Mouse (Mus musculus): ENCODE data around the gene Tomm40l. TPM values are rescaled to one million over a fixed set of nuclear protein-coding genes. Genes with fewer than 3 reads are reported as not detected.

Tomm40l gene
- polyA plus RNA-seq, 1 experiment from 2014 or later, result 69.6 TPM

DNA sequence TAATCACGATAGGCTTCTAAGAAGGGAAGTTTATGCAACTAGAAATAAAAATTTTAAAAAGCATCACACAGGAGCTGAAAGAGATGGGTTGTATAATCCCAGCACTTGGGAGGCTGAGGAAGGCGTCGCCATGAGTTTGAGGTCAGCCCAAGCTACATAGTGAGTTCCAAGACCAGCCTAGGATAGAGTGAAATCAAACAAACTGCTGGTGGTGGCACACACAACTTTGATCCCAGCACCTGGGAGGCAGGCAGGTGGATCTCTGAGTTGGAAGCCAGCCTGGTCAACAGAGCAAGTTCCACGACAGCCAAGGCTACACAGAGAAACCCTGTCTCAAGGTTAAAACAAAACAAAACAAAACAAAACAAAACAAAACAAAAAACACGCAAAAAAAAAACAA is 10.0 kb upstream of the Tomm40l start:
- H3K9me3 ChIP-seq (ENCODE audit: control insufficient read depth, low read length), result no peaks in the 10 kb centered on the region
- no peak overlapping the region for H3K27ac ChIP-seq (ENCODE audit: low read depth, low read length)
- no peak overlapping the region for H3K4me3 ChIP-seq (ENCODE audit: low read length)
- WGBS, result 90% methylated on average over 5 of the region's 5 CpGs
- ATAC-seq, result no peak
- no peaks in the 10 kb centered on the region for H3K27me3 ChIP-seq (replicated peaks; ENCODE audit: control insufficient read depth, insufficient read depth, low read length)
- H3K4me1 ChIP-seq (ENCODE audit: control insufficient read depth, insufficient read depth, low read depth, low read length), result no peaks in the 10 kb centered on the region
- no peak overlapping the region for H3K9ac ChIP-seq (ENCODE audit: low read depth, low read length)
- H3K4me2 ChIP-seq (ENCODE audit: low read length), result no peak overlapping the region
- peaks cover 29% of the 10 kb centered on the region for H3K36me3 ChIP-seq (ENCODE audit: control insufficient read depth, insufficient read depth, low read length)

- Histone ChIP-seq H3K36me3 (ENCODE audit: control insufficient read depth, insufficient read depth, low read length) (peaks cover 24% of the 10 kb centered on the region), H3K27me3 (replicated peaks; ENCODE audit: control insufficient read depth, insufficient read depth, low read length) (no peaks in the 10 kb centered on the region), H3K4me1 (ENCODE audit: control insufficient read depth, insufficient read depth, low read depth, low read length) (no peaks in the 10 kb centered on the region), H3K4me2 (ENCODE audit: low read length) (no peak overlapping the region), H3K27ac (ENCODE audit: low read depth, low read length) (no peak overlapping the region), H3K9me3 (ENCODE audit: control insufficient read depth, low read length) (no peaks in the 10 kb centered on the region), H3K4me3 (ENCODE audit: low read length) (no peak overlapping the region), H3K9ac (ENCODE audit: low read depth, low read length) (no peak overlapping the region)
- WGBS, result 75% methylated on average over 4 of the region's 4 CpGs
- no peak for ATAC-seq
Measured at GRCm38 (mm10) chr1:171231844-171232243, 9.5 kb upstream of the Tomm40l start.

DNA sequence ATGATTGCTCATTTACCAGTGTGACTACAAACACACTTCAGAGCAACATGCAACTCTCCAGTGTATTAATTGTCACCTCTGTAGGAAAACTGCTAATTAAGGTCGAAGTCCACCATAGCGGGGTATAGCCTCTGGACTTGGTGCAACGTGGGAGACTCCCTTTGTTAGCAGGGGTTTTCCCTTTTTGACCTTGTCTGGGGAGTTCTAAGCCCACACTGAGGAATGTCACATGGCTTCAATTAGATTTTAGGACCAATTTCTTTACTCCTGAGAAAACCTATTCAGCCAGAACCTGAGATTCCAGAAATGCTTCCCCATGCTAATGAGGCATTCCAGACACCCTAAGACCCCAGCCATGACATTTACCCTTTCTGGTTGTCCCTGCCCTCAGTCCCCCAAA is 7.9 kb upstream of the Tomm40l start:
- Histone ChIP-seq H3K27ac (ENCODE audit: low read depth, low read length) (no peak overlapping the region), H3K36me3 (ENCODE audit: control insufficient read depth, insufficient read depth, low read length) (peaks cover 12% of the 10 kb centered on the region), H3K4me1 (ENCODE audit: control insufficient read depth, insufficient read depth, low read depth, low read length) (no peaks in the 10 kb centered on the region), H3K4me2 (ENCODE audit: low read length) (no peak overlapping the region), H3K9ac (ENCODE audit: low read depth, low read length) (no peak overlapping the region), H3K4me3 (ENCODE audit: low read length) (no peak overlapping the region), H3K27me3 (replicated peaks; ENCODE audit: control insufficient read depth, insufficient read depth, low read length) (no peaks in the 10 kb centered on the region), H3K9me3 (ENCODE audit: control insufficient read depth, low read length) (no peaks in the 10 kb centered on the region)
- no peak for ATAC-seq
- WGBS, result 62% methylated on average over 3 of the region's 3 CpGs

GRCm38 (mm10) chr1:171229750-171230149 is 7.4 kb upstream of the Tomm40l start:
- WGBS, result 52% methylated on average over 6 of the region's 6 CpGs
- peaks cover 8% of the 10 kb centered on the region for H3K36me3 ChIP-seq (ENCODE audit: control insufficient read depth, insufficient read depth, low read length)
- no peaks in the 10 kb centered on the region for H3K27me3 ChIP-seq (replicated peaks; ENCODE audit: control insufficient read depth, insufficient read depth, low read length)
- H3K4me2 ChIP-seq (ENCODE audit: low read length), result no peak overlapping the region
- no peak overlapping the region for H3K4me3 ChIP-seq (ENCODE audit: low read length)
- H3K27ac ChIP-seq (ENCODE audit: low read depth, low read length), result no peak overlapping the region
- no peaks in the 10 kb centered on the region for H3K4me1 ChIP-seq (ENCODE audit: control insufficient read depth, insufficient read depth, low read depth, low read length)
- no peak for ATAC-seq
- H3K9me3 ChIP-seq (ENCODE audit: control insufficient read depth, low read length), result no peaks in the 10 kb centered on the region
- no peak overlapping the region for H3K9ac ChIP-seq (ENCODE audit: low read depth, low read length)

DNA sequence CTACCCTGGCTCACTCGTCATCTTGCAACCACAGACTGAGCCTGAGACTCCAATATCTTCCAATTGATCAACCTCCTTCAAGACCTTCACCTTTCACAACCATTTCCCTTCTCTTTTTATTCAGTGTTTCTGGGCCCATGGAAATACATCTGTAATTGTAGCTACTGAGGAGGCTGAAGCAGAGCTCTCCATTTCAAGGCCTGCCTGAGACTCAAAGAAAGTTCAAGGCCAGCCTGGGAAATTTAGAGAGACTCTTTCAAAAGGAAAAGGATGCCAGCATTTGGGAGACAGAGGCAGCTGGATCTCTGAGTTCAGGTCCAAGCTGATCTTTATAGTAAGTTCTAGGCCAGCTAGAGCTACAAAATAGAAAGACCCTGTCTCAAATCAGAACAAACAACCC is 5.6 kb upstream of the Tomm40l start:
- Histone ChIP-seq H3K4me3 (ENCODE audit: low read length) (no peak overlapping the region), H3K4me1 (ENCODE audit: control insufficient read depth, insufficient read depth, low read depth, low read length) (no peaks in the 10 kb centered on the region), H3K27me3 (replicated peaks; ENCODE audit: control insufficient read depth, insufficient read depth, low read length) (no peaks in the 10 kb centered on the region), H3K27ac (ENCODE audit: low read depth, low read length) (no peak overlapping the region), H3K4me2 (ENCODE audit: low read length) (no peak overlapping the region), H3K9me3 (ENCODE audit: control insufficient read depth, low read length) (no peaks in the 10 kb centered on the region), H3K36me3 (ENCODE audit: control insufficient read depth, insufficient read depth, low read length) (no peaks in the 10 kb centered on the region), H3K9ac (ENCODE audit: low read depth, low read length) (no peak overlapping the region)
- 89% methylated on average over 1 of the region's 1 CpGs for WGBS
- no peak for ATAC-seq

DNA sequence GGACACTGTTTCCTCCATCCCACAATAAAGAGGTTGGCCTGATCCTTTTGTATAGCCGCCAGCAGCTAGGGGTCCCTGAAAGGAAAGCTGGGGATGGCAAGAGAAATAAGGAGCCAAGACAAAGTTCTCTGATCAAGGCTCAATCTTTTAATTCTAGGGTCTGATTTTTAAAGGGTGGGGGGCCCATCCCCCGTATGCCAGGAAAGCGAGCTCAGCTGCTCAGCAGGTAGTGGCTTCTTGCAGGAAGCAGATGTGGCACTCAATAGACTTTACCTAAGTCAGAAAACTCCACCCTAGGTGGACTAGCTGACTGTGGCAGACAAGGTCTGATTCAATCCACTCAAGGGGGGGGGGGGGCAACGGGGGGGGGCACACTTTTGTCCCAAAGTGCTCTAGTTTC is 4.5 kb upstream of the Tomm40l start:
- no peak overlapping the region for H3K27ac ChIP-seq (ENCODE audit: low read depth, low read length)
- H3K27me3 ChIP-seq (replicated peaks; ENCODE audit: control insufficient read depth, insufficient read depth, low read length), result no peaks in the 10 kb centered on the region
- ATAC-seq, result no peak
- H3K4me3 ChIP-seq (ENCODE audit: low read length), result no peak overlapping the region
- H3K9ac ChIP-seq (ENCODE audit: low read depth, low read length), result no peak overlapping the region
- no peaks in the 10 kb centered on the region for H3K36me3 ChIP-seq (ENCODE audit: control insufficient read depth, insufficient read depth, low read length)
- H3K4me2 ChIP-seq (ENCODE audit: low read length), result no peak overlapping the region
- H3K4me1 ChIP-seq (ENCODE audit: control insufficient read depth, insufficient read depth, low read depth, low read length), result peaks cover under 1% of the 10 kb centered on the region; the same call in 1 of the 2 replicates
- H3K9me3 ChIP-seq (ENCODE audit: control insufficient read depth, low read length), result no peaks in the 10 kb centered on the region
- 44% methylated on average over 4 of the region's 4 CpGs for WGBS

GRCm38 (mm10) chr1:171224857-171225256 is 2.5 kb upstream of the Tomm40l start, which contains the start of gene Apoa2:
Gene Apoa2 (plus strand): TSS chr1:171225054.
- no peaks in the 10 kb centered on the region; the same call in 1 of the 2 replicates for H3K36me3 ChIP-seq (ENCODE audit: control insufficient read depth, insufficient read depth, low read length)
- no peaks in the 10 kb centered on the region for H3K27me3 ChIP-seq (replicated peaks; ENCODE audit: control insufficient read depth, insufficient read depth, low read length)
- no peak for ATAC-seq
- H3K9ac ChIP-seq (ENCODE audit: low read depth, low read length), result no peak within 1 kb of the TSS
- 86% methylated on average over 5 of the region's 5 CpGs for WGBS
- H3K4me1 ChIP-seq (ENCODE audit: control insufficient read depth, insufficient read depth, low read depth, low read length), result peaks cover 12% of the 10 kb centered on the region
- H3K27ac ChIP-seq (ENCODE audit: low read depth, low read length), result no peak within 1 kb of the TSS
- H3K4me2 ChIP-seq (ENCODE audit: low read length), result no peak within 1 kb of the TSS
- H3K9me3 ChIP-seq (ENCODE audit: control insufficient read depth, low read length), result no peaks in the 10 kb centered on the region
- no peak within 1 kb of the TSS for H3K4me3 ChIP-seq (ENCODE audit: low read length)

- ATAC-seq, result no peak
- Histone ChIP-seq H3K27ac (ENCODE audit: low read depth, low read length) (no peak overlapping the region), H3K36me3 (ENCODE audit: control insufficient read depth, insufficient read depth, low read length) (peaks cover 7% of the 10 kb centered on the region), H3K9me3 (ENCODE audit: control insufficient read depth, low read length) (no peaks in the 10 kb centered on the region), H3K9ac (ENCODE audit: low read depth, low read length) (no peak overlapping the region), H3K27me3 (replicated peaks; ENCODE audit: control insufficient read depth, insufficient read depth, low read length) (no peaks in the 10 kb centered on the region), H3K4me1 (ENCODE audit: control insufficient read depth, insufficient read depth, low read depth, low read length) (peaks cover 12% of the 10 kb centered on the region), H3K4me3 (ENCODE audit: low read length) (no peak overlapping the region), H3K4me2 (ENCODE audit: low read length) (no peak overlapping the region)
- WGBS, result 95% methylated on average over 2 of the region's 2 CpGs
Measured at GRCm38 (mm10) chr1:171223796-171224195, 1.5 kb upstream of the Tomm40l start.

GRCm38 (mm10) chr1:171223168-171223567 is 854 bp upstream of the Tomm40l start:
- no peaks in the 10 kb centered on the region for H3K27me3 ChIP-seq (replicated peaks; ENCODE audit: control insufficient read depth, insufficient read depth, low read length)
- WGBS, result 83% methylated on average over 6 of the region's 6 CpGs
- peaks cover 12% of the 10 kb centered on the region for H3K4me1 ChIP-seq (ENCODE audit: control insufficient read depth, insufficient read depth, low read depth, low read length)
- peak overlapping the region; percentile 88 for H3K4me2 ChIP-seq (ENCODE audit: low read length)
- peaks cover 11% of the 10 kb centered on the region for H3K36me3 ChIP-seq (ENCODE audit: control insufficient read depth, insufficient read depth, low read length)
- H3K4me3 ChIP-seq (ENCODE audit: low read length), result no peak overlapping the region
- H3K9ac ChIP-seq (ENCODE audit: low read depth, low read length), result no peak overlapping the region
- no peaks in the 10 kb centered on the region for H3K9me3 ChIP-seq (ENCODE audit: control insufficient read depth, low read length)
- no peak for ATAC-seq
- H3K27ac ChIP-seq (ENCODE audit: low read depth, low read length), result no peak overlapping the region; the same call in 1 of the 2 replicates

Data from hindbrain, embryonic 16.5 days (tissue).